Mouse (Mus musculus): ENCODE results near the gene Igf2bp3. TPM values are rescaled to one million over a fixed set of nuclear protein-coding genes. Genes with fewer than 3 reads are reported as not detected.

Gene Igf2bp3
- polyA plus RNA-seq, 1 experiment = 85.8 TPM

DNA sequence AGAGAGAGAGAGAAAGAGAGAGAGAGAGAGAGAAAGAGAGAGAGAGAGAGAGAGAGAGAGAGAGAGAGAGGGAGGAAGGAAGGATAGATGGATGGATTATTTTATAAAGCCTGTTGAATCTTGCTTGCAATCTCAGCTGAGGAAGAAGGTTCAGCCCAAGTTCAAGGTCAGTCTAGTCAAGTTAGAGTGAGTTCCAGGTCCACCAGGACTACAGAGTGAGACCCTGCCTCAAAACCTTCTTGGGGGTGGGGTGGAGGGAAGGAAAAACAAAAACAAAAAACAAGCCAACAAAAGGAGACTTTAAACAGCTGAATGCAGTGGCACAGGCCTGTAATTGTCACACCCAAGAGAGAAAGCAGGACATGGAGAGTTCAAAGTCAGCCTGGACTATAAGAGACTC is 40.1 kb downstream of the Igf2bp3 start:
- no peaks in the 10 kb centered on the region for H3K36me3 ChIP-seq (ENCODE audit: control insufficient read depth, insufficient read depth, low read length, poor library complexity, severe bottlenecking)
- no peak overlapping the region for H3K9ac ChIP-seq (ENCODE audit: low read depth, poor library complexity, severe bottlenecking)
- H3K4me3 ChIP-seq (ENCODE audit: low read depth, low read length) = no peak overlapping the region
- no peaks in the 10 kb centered on the region for H3K4me1 ChIP-seq (ENCODE audit: control insufficient read depth, insufficient read depth, low read length)
- no peak overlapping the region for H3K27ac ChIP-seq (ENCODE audit: insufficient read depth, low read length)
- H3K9me3 ChIP-seq (replicated peaks; ENCODE audit: control insufficient read depth, insufficient read depth, low read length, poor library complexity, severe bottlenecking) = no peaks in the 10 kb centered on the region
- H3K27me3 ChIP-seq (ENCODE audit: control insufficient read depth, insufficient read depth, low read length, poor library complexity, severe bottlenecking) = no peaks in the 10 kb centered on the region
- no peak for TF ChIP-seq EP300 (IDR thresholded peaks at IDR 0.05; ENCODE audit: insufficient read depth, low read depth, low read length)

DNA sequence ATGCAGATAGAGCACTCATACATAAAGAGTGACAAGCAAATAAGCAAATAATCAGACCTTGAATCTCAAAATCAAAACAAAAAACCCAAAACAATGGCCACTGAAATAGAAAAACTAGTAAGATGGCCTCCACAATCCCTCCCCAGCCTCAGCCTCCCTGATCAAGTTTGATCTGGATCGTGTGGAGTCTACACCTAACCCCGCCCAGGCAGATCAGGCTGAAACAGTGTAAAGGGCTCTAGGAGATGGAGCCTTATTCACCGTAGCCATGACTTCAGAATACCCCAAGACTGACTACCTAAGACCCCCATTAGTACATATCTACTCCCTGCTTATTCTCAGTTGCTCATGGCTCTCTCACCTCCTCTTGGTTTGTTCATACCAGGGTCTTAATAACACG is 41.1 kb downstream of the Igf2bp3 start:
- Histone ChIP-seq H3K36me3 (ENCODE audit: control insufficient read depth, insufficient read depth, low read length, poor library complexity, severe bottlenecking) (no peaks in the 10 kb centered on the region), H3K4me1 (ENCODE audit: control insufficient read depth, insufficient read depth, low read length) (no peaks in the 10 kb centered on the region), H3K27me3 (ENCODE audit: control insufficient read depth, insufficient read depth, low read length, poor library complexity, severe bottlenecking) (no peaks in the 10 kb centered on the region), H3K27ac (ENCODE audit: insufficient read depth, low read length) (no peak overlapping the region), H3K9ac (ENCODE audit: low read depth, poor library complexity, severe bottlenecking) (no peak overlapping the region), H3K4me3 (ENCODE audit: low read depth, low read length) (no peak overlapping the region), H3K9me3 (replicated peaks; ENCODE audit: control insufficient read depth, insufficient read depth, low read length, poor library complexity, severe bottlenecking) (no peaks in the 10 kb centered on the region)
- no peak for TF ChIP-seq POLR2A (IDR thresholded peaks at IDR 0.05; ENCODE audit: insufficient read depth, low read length)
- TF ChIP-seq EP300 (IDR thresholded peaks at IDR 0.05; ENCODE audit: insufficient read depth, low read depth, low read length) = no peak
- no peak for TF ChIP-seq CTCF (IDR thresholded peaks at IDR 0.05; ENCODE audit: low read depth, low read length)

- no peak overlapping the region for H3K4me3 ChIP-seq (ENCODE audit: low read depth, low read length)
- no peaks in the 10 kb centered on the region for H3K27me3 ChIP-seq (ENCODE audit: control insufficient read depth, insufficient read depth, low read length, poor library complexity, severe bottlenecking)
- no peak overlapping the region for H3K9ac ChIP-seq (ENCODE audit: low read depth, poor library complexity, severe bottlenecking)
- no peak overlapping the region for H3K27ac ChIP-seq (ENCODE audit: insufficient read depth, low read length)
- no peaks in the 10 kb centered on the region for H3K36me3 ChIP-seq (ENCODE audit: control insufficient read depth, insufficient read depth, low read length, poor library complexity, severe bottlenecking)
- no peaks in the 10 kb centered on the region for H3K9me3 ChIP-seq (replicated peaks; ENCODE audit: control insufficient read depth, insufficient read depth, low read length, poor library complexity, severe bottlenecking)
- no peaks in the 10 kb centered on the region for H3K4me1 ChIP-seq (ENCODE audit: control insufficient read depth, insufficient read depth, low read length)
- TF ChIP-seq CTCF (IDR thresholded peaks at IDR 0.05; ENCODE audit: low read depth, low read length) = no peak
- no peak for TF ChIP-seq POLR2A (IDR thresholded peaks at IDR 0.05; ENCODE audit: insufficient read depth, low read length)
- no peak for TF ChIP-seq EP300 (IDR thresholded peaks at IDR 0.05; ENCODE audit: insufficient read depth, low read depth, low read length)
Measured at GRCm38 (mm10) chr6:49173265-49173664, 41.5 kb downstream of the Igf2bp3 start.

DNA sequence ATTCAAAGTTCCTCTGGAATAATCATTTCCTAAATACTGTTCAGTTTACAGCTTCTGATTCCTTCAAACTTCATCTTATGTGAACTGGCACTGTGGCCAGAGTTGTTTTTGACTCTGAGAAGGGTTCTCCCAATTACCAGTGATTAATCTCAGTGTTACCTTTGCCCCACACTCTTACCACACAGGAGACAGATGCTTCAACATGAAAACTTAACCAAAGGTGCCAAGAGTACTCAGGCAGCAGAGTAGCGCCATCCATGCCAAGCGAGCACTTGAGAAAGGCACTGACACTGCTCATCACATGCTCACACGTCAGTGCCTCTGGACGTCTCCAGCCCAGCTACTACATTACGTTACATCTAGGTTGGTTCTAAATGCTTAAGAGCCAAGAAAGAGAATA is 43.5 kb downstream of the Igf2bp3 start:
- Histone ChIP-seq H3K27ac (ENCODE audit: insufficient read depth, low read length) (no peak overlapping the region), H3K4me1 (ENCODE audit: control insufficient read depth, insufficient read depth, low read length) (no peaks in the 10 kb centered on the region), H3K9ac (ENCODE audit: low read depth, poor library complexity, severe bottlenecking) (no peak overlapping the region), H3K27me3 (ENCODE audit: control insufficient read depth, insufficient read depth, low read length, poor library complexity, severe bottlenecking) (no peaks in the 10 kb centered on the region), H3K9me3 (replicated peaks; ENCODE audit: control insufficient read depth, insufficient read depth, low read length, poor library complexity, severe bottlenecking) (no peaks in the 10 kb centered on the region), H3K4me3 (ENCODE audit: low read depth, low read length) (no peak overlapping the region), H3K36me3 (ENCODE audit: control insufficient read depth, insufficient read depth, low read length, poor library complexity, severe bottlenecking) (no peaks in the 10 kb centered on the region)
- no peak for TF ChIP-seq EP300 (IDR thresholded peaks at IDR 0.05; ENCODE audit: insufficient read depth, low read depth, low read length)
- no peak for TF ChIP-seq CTCF (IDR thresholded peaks at IDR 0.05; ENCODE audit: low read depth, low read length)
- no peak for TF ChIP-seq POLR2A (IDR thresholded peaks at IDR 0.05; ENCODE audit: insufficient read depth, low read length)

GRCm38 (mm10) chr6:49168648-49169047 is 46.1 kb downstream of the Igf2bp3 start:
- H3K27me3 ChIP-seq (ENCODE audit: control insufficient read depth, insufficient read depth, low read length, poor library complexity, severe bottlenecking) = no peaks in the 10 kb centered on the region
- no peaks in the 10 kb centered on the region for H3K36me3 ChIP-seq (ENCODE audit: control insufficient read depth, insufficient read depth, low read length, poor library complexity, severe bottlenecking)
- no peak overlapping the region for H3K27ac ChIP-seq (ENCODE audit: insufficient read depth, low read length)
- no peaks in the 10 kb centered on the region for H3K4me1 ChIP-seq (ENCODE audit: control insufficient read depth, insufficient read depth, low read length)
- no peak for TF ChIP-seq CTCF (IDR thresholded peaks at IDR 0.05; ENCODE audit: low read depth, low read length)
- TF ChIP-seq EP300 (IDR thresholded peaks at IDR 0.05; ENCODE audit: insufficient read depth, low read depth, low read length) = no peak
- TF ChIP-seq POLR2A (IDR thresholded peaks at IDR 0.05; ENCODE audit: insufficient read depth, low read length) = no peak
- no peaks in the 10 kb centered on the region for H3K9me3 ChIP-seq (replicated peaks; ENCODE audit: control insufficient read depth, insufficient read depth, low read length, poor library complexity, severe bottlenecking)
- no peak overlapping the region for H3K4me3 ChIP-seq (ENCODE audit: low read depth, low read length)
- H3K9ac ChIP-seq (ENCODE audit: low read depth, poor library complexity, severe bottlenecking) = no peak overlapping the region

GRCm38 (mm10) chr6:49167406-49167805 is 47.4 kb downstream of the Igf2bp3 start:
- no peaks in the 10 kb centered on the region for H3K36me3 ChIP-seq (ENCODE audit: control insufficient read depth, insufficient read depth, low read length, poor library complexity, severe bottlenecking)
- H3K27me3 ChIP-seq (ENCODE audit: control insufficient read depth, insufficient read depth, low read length, poor library complexity, severe bottlenecking) = no peaks in the 10 kb centered on the region
- no peak overlapping the region for H3K27ac ChIP-seq (ENCODE audit: insufficient read depth, low read length)
- H3K4me1 ChIP-seq (ENCODE audit: control insufficient read depth, insufficient read depth, low read length) = no peaks in the 10 kb centered on the region
- TF ChIP-seq EP300 (IDR thresholded peaks at IDR 0.05; ENCODE audit: insufficient read depth, low read depth, low read length) = no peak
- TF ChIP-seq POLR2A (IDR thresholded peaks at IDR 0.05; ENCODE audit: insufficient read depth, low read length) = no peak
- no peak for TF ChIP-seq CTCF (IDR thresholded peaks at IDR 0.05; ENCODE audit: low read depth, low read length)
- H3K9ac ChIP-seq (ENCODE audit: low read depth, poor library complexity, severe bottlenecking) = no peak overlapping the region
- H3K9me3 ChIP-seq (replicated peaks; ENCODE audit: control insufficient read depth, insufficient read depth, low read length, poor library complexity, severe bottlenecking) = no peaks in the 10 kb centered on the region
- H3K4me3 ChIP-seq (ENCODE audit: low read depth, low read length) = no peak overlapping the region
